Mouse (Mus musculus) monocyte, adult 5-6 weeks (primary cell): ENCODE results near the gene 1700028K03Rik. TPM values are rescaled to one million over a fixed set of nuclear protein-coding genes. Genes with fewer than 3 reads are reported as not detected.
A peak's percentile ranks its signal among the peaks of the same experiment; 100 is the strongest.

ENCODE experiments used
- ATAC-seq: fragments of 153-309, 156-312 bp; replicated peaks from 2 replicates; pipeline ENCODE4 v1.8.0; 2017; ENCODE audit warnings: mild to moderate bottlenecking; ENCODE audit not compliant: low TSS enrichment, insufficient number of reproducible peaks, severe bottlenecking, poor library complexity, low FRiP score
- total RNA-seq: library from RNA; stranded (forward); fragments of 200-1000, 200-491, 200-594 nt; gene quantifications from 3 replicates; pipeline ENCODE4 v1.2.3, GENCODE M21; 2017

The 1700028K03Rik gene
- 0.10 TPM in 1 of 3 replicates, not detected in the others for total RNA-seq

DNA sequence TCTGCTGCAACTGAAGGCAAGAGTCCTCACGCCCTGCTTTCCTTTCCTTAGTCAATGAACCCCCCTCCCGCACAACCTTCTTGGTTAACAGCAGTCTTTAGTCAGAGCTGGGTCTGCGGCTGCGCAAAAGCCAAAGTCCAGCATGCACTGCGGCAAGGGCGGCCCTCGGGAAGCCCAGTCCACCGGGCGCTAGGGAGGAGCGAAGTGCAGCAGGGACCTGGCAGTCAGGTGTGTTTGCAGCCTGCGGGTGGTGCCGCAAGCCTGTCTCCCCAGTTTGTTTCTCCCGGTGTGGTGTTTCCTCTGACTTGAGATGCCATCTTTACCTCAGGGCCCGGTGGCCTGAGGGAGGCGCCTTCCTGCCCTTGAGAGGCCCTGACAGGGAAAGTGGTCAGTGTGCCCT, at the start of gene 1700028K03Rik:
TSS of gene 1700028K03Rik (plus strand) at position 129 of the 400 bp plus-strand sequence.
- no peak for ATAC-seq

GRCm38 (mm10) chr5:107488996-107489395, 45.5 kb upstream of the 1700028K03Rik start:
- ATAC-seq, result no peak

GRCm38 (mm10) chr5:107491036-107491435, 43.5 kb upstream of the 1700028K03Rik start:
- ATAC-seq, result no peak

- ATAC-seq, result no peak
Observed at GRCm38 (mm10) chr5:107492471-107492870, 42.0 kb upstream of the 1700028K03Rik start.

DNA sequence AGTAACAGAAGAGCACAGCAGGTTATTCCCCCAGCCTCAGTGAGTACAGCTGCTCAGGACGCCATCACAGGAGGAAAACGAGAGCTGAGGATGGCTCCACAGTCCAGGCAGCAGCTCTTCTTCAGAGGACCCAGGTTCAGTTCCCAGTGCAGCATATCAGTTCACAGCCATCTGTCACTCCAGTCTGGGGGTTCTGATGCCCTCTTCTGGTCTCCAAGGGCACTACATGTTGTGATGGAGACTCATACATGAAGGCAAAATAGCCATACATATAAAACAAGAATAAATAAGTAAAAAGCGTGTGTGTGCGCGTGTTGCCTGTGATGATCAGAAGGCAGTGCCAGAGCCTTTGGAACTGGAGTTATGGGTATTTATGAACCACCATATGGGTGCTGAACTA, 39.8 kb upstream of the 1700028K03Rik start:
- ATAC-seq, result no peak

DNA sequence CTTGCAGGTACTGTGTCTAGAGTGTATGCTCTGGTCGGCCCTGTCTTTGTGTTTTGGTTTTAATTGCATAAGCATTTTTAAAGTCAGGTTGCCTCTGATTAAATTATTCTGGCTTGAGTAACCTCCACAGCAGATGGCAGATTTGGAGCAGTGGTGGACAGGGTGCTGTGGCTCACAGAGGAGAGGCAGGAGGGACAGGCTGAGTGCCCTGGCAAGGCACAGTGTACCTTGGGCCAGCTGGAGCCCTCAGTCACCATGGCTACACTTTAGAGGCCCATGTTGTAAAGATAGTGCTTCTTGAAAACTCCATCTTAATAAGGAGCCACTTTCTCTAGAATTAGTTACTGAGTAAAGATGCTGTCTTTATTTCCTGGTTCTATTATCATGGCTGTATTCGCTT, 38.5 kb upstream of the 1700028K03Rik start:
- no peak for ATAC-seq

GRCm38 (mm10) chr5:107497519-107498501, 36.7 kb upstream of the 1700028K03Rik start:
- ATAC-seq, result no peak

DNA sequence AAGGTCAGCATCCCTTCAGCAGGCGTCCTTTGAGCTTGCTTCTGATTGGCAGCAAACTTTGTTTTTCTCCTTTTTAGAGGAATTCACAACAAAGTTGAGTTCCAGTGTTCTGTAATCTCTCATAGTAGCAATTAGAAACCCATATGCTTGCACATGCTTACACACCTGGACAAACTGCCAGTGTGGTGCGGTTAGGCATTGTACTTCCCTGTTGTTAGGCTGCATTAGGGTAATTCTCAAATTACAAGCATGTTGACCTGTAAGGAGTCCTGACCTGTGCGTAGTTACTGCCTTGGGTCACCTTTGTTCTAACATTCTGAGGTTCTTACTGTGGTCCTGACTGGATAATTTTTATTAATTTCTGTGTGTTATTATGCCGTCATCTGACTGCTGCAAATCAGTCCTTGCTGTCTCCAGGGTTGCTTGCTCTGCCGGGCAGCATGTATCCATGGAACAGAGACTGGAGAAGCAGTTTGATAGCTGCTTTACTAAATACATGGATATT, 35.7 kb upstream of the 1700028K03Rik start:
- no peak for ATAC-seq

DNA sequence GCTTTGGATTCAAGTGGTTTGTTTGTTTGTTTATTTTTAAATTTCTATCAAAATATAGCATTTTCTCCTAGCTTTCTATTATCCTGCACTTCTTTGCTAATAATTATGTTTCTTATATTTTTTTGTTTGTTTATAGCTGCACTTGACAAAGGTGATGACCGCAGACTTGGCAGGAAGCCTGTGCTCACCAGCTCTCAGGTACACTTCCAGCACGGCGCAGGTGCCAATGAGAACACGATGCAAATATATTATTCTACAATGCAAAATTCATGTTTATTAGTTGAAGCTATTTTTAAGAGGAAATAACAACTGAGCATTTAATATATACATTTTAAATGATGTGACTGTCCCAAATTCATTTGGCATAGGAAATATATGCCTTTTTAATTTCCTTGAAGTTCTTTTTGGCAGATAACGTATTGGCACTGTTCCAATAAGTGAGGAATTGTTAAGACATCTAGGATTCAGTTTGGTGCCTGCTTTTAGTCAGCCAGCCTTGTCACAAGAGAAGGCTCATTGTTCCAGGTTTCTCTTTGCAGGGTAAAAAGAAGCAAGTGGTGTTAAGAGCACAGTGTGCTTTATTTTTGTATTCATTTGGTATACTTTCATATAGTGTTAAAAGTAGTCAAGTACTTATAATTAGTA, 34.5 kb upstream of the 1700028K03Rik start:
- no peak for ATAC-seq

GRCm38 (mm10) chr5:107500741-107501140, 33.8 kb upstream of the 1700028K03Rik start:
- no peak for ATAC-seq

GRCm38 (mm10) chr5:107507321-107507720, 27.2 kb upstream of the 1700028K03Rik start, which contains the start of gene Gm42669:
Gm42669 (plus strand) TSS chr5:107507621.
- no peak for ATAC-seq

GRCm38 (mm10) chr5:107510503-107510902, 24.0 kb upstream of the 1700028K03Rik start:
- ATAC-seq, result no peak

DNA sequence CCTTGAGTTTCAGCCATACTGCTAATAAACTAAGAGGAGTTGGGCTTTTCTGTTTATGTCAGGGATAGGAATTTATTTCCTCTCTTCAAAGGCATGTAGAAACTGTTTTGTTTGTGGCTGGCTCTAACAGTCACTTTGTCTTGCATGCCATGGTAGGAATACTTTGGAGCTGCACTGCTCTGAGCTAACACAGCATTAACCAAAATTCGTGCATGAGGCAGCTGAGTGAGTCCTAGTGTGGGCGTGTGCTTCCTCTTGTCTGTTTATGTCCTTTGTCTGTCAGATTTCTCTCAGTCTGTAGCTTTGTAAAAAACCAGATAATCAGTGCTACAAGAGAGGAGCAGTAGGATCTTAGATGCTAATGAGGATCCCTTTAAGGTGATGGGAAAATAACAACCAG, 23.2 kb upstream of the 1700028K03Rik start:
- no peak for ATAC-seq

- peak; percentile 80; the same call in 1 of the 2 replicates for ATAC-seq
Observed at GRCm38 (mm10) chr5:107513583-107513982, 20.9 kb upstream of the 1700028K03Rik start.

- ATAC-seq, result no peak
Observed at GRCm38 (mm10) chr5:107515453-107515852, 19.1 kb upstream of the 1700028K03Rik start.

- no peak for ATAC-seq
Observed at GRCm38 (mm10) chr5:107516087-107516486, 18.4 kb upstream of the 1700028K03Rik start.

GRCm38 (mm10) chr5:107518602-107519001, 15.9 kb upstream of the 1700028K03Rik start:
- ATAC-seq, result no peak

DNA sequence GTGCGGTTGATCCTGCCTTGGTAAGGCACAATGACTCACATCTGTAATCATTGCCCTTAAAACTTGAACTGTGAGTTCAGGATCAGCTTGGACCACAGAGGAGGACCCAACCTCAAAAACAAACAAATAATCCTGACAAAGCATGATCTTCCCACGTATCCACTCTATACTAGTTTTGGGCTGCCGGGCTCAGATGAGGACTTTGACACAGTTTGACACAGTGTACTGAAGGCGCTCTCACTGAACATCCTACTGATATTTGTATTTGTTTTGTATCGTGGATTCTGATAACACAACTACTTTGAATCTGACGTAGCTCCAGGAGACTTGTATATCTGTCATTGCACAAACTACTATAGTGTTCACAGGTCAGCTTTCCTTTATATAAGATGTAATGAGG, 13.1 kb upstream of the 1700028K03Rik start:
- no peak for ATAC-seq

DNA sequence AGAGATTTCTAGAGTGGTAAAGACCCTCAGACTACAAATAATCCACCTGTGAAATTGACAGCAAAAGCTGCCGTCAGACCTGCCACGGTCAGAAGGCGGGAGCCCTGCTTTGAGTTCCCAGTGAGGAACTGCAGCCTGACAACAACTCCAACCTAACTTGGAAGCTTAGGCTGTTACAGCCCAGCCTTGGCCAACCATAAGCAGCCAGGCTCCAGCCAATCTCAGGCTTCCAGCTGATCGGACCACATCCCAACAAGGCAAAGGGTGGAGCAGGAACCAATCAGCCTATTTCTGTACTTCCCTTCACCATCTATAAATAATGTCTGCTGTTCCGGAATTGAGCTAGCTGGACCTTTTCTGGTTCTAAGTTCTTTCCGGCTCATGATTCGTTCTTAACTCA, 12.6 kb upstream of the 1700028K03Rik start:
- ATAC-seq, result peak; percentile 89
